Mouse (Mus musculus) left cerebral cortex, adult 9 months (tissue): ENCODE data around the gene Mllt1.

Experiments used
- DNase-seq, 2 experiments: peaks; one replicate each; pipeline ENCODE4 v3.0.0; 2022; ENCODE audit warnings: low spot score in 2 of 2

The Mllt1 gene

GRCm38 (mm10) chr17:56877426-56877825, 57.8 kb downstream of the Mllt1 start:
- DNase-seq = no peak

- no peak for DNase-seq
These were observed 58.2 kb downstream of the Mllt1 start for GRCm38 (mm10) chr17:56876981-56877380.

GRCm38 (mm10) chr17:56876465-56876864, 58.8 kb downstream of the Mllt1 start:
- no peak for DNase-seq

GRCm38 (mm10) chr17:56874936-56875651, 60.1 kb downstream of the Mllt1 start, which contains the start of gene 1700061G19Rik:
Gene 1700061G19Rik (plus strand): TSS chr17:56875477.
- DNase-seq = no peak

- DNase-seq = no peak
These were observed 61.0 kb downstream of the Mllt1 start, which contains the start of gene Acsbg2 for GRCm38 (mm10) chr17:56874237-56874636. Gene Acsbg2 (minus strand): TSS chr17:56874447.

- DNase-seq = no peak
These were observed 62.7 kb downstream of the Mllt1 start for GRCm38 (mm10) chr17:56872512-56872911.

- DNase-seq = no peak
These were observed 63.4 kb downstream of the Mllt1 start for GRCm38 (mm10) chr17:56871767-56872166.

- DNase-seq = no peak
These were observed 64.8 kb downstream of the Mllt1 start for GRCm38 (mm10) chr17:56870287-56870953.

- DNase-seq = no peak
These were observed 65.7 kb downstream of the Mllt1 start for GRCm38 (mm10) chr17:56869481-56869977.

- DNase-seq = no peak
These were observed 69.1 kb downstream of the Mllt1 start for GRCm38 (mm10) chr17:56866071-56866470.

GRCm38 (mm10) chr17:56861197-56861596, 74.0 kb downstream of the Mllt1 start:
- no peak for DNase-seq

GRCm38 (mm10) chr17:56858922-56859321, 76.3 kb downstream of the Mllt1 start:
- DNase-seq = no peak

GRCm38 (mm10) chr17:56858216-56858615, 77.0 kb downstream of the Mllt1 start:
- peak in 1 of 2 experiments; percentile 42 for DNase-seq

GRCm38 (mm10) chr17:56855421-56855820, 79.8 kb downstream of the Mllt1 start:
- DNase-seq = no peak

GRCm38 (mm10) chr17:56851167-56851566, 84.0 kb downstream of the Mllt1 start:
- no peak for DNase-seq

GRCm38 (mm10) chr17:56849710-56850109, 85.5 kb downstream of the Mllt1 start:
- DNase-seq = no peak

- no peak for DNase-seq
These were observed 86.4 kb downstream of the Mllt1 start for GRCm38 (mm10) chr17:56848785-56849184.

GRCm38 (mm10) chr17:56843678-56844077, 91.5 kb downstream of the Mllt1 start:
- no peak for DNase-seq
